In genomic region chr4:139872595-139872994, GRCm38 (mm10) we compare ENCODE assay signal across 9 mouse cellular contexts. TPM values are rescaled to one million over a fixed set of nuclear protein-coding genes. Genes with fewer than 3 reads are reported as not detected.
DNase-seq lines count a peak whose midpoint lies in the region; ATAC-seq lines count a peak whose summit lies in the region.
"Had no signal": no experiment of that assay in that cellular context is flagged by ENCODE, and none has a peak within 500 bp of the region (broad histone marks: within the 10 kb centered on the region; RNA-seq: fewer than 3 reads in every experiment).

No protein-coding gene starts in this region.

- H3K27me3 ChIP-seq in hindbrain, embryonic 12.5 days = peaks cover 10% of the 10 kb centered on the region
- H3K27me3 ChIP-seq in liver, embryonic 11.5 days (replicated peaks; ENCODE audit: control insufficient read depth, insufficient read depth, low read length) = no peaks in the 10 kb centered on the region

- no peak overlapping the region for H3K9ac ChIP-seq in hindbrain, embryonic 12.5 days
- no peak overlapping the region for H3K9ac ChIP-seq in liver, embryonic 11.5 days (ENCODE audit: low read depth, low read length)
- H3K9ac ChIP-seq: heart, embryonic 13.5 days had no signal

- WGBS in hindbrain, embryonic 12.5 days = 6% methylated on average over 3 of the region's 3 CpGs
- WGBS in liver, embryonic 11.5 days = 0% methylated on average over 3 of the region's 3 CpGs

- H3K4me1 ChIP-seq in hindbrain, embryonic 12.5 days = no peaks in the 10 kb centered on the region
- H3K4me1 ChIP-seq in liver, embryonic 11.5 days (replicated peaks; ENCODE audit: control insufficient read depth, insufficient read depth, low read length) = no peaks in the 10 kb centered on the region
- H3K4me1 ChIP-seq: heart, embryonic 13.5 days had no signal

- H3K4me3 ChIP-seq in hindbrain, embryonic 12.5 days = no peak overlapping the region
- no peak overlapping the region for H3K4me3 ChIP-seq in liver, embryonic 11.5 days (ENCODE audit: low read depth, low read length)
- H3K4me3 ChIP-seq: heart, embryonic 13.5 days had no signal

- peak; percentile 59 to 60 for DNase-seq in left cerebral cortex, adult 18-20 months (ENCODE audit: low spot score in 2 of 2)
- DNase-seq in left cerebral cortex, adult 11 months (ENCODE audit: low spot score) = no peak
- DNase-seq in adipocyte (ENCODE audit: low spot score) = peak; percentile 32
- DNase-seq in embryo, embryonic 11 days = peak; percentile 83
- peak; percentile 56 for DNase-seq in liver, embryonic 11.5 days (ENCODE audit: low spot score)
- DNase-seq in retina, postnatal 1 day = peak; percentile 85

- no peaks in the 10 kb centered on the region for H3K36me3 ChIP-seq in hindbrain, embryonic 12.5 days
- no peaks in the 10 kb centered on the region for H3K36me3 ChIP-seq in liver, embryonic 11.5 days (ENCODE audit: control insufficient read depth, insufficient read depth, low read length)
- H3K36me3 ChIP-seq: heart, embryonic 13.5 days had no signal

- ATAC-seq in hindbrain, embryonic 12.5 days (ENCODE audit: low FRiP score) = peak; percentile 66
- ATAC-seq in liver, embryonic 11.5 days (replicated peaks; ENCODE audit: low FRiP score) = no peak
- ATAC-seq in megakaryocyte, adult 5-6 weeks (ENCODE audit: poor library complexity, severe bottlenecking) = no peak

- no peak overlapping the region for H3K4me2 ChIP-seq in hindbrain, embryonic 12.5 days (replicated peaks)
- H3K4me2 ChIP-seq in liver, embryonic 11.5 days = no peak overlapping the region
- H3K4me2 ChIP-seq: heart, embryonic 13.5 days had no signal

- no peak overlapping the region for H3K27ac ChIP-seq in hindbrain, embryonic 12.5 days
- H3K27ac ChIP-seq in liver, embryonic 11.5 days (ENCODE audit: low read depth, low read length) = no peak overlapping the region
- H3K27ac ChIP-seq: heart, embryonic 13.5 days had no signal

- 0 out of 2 replicates have a peak, but pooled peaks cover 3% of the 10 kb centered on the region for H3K9me3 ChIP-seq in hindbrain, embryonic 12.5 days (replicated peaks)
- no peaks in the 10 kb centered on the region for H3K9me3 ChIP-seq in liver, embryonic 11.5 days (ENCODE audit: control insufficient read depth, low read length)
- H3K9me3 ChIP-seq: heart, embryonic 13.5 days had no signal

RNA-seq across cellular contexts. Expression of gene Pax7, which starts 39.3 kb away (rescaled TPM):
- not detected for total RNA-seq in left cerebral cortex, adult 18-20 months (2021)
- polyA plus RNA-seq in hindbrain, embryonic 12.5 days (2016; fragmentation: Nextera tagmentation; extraction: Ambion mirVana) = 1.1 and 1.6 TPM in 2 replicates
- 0.12 and 0.19 TPM in 2 replicates for polyA plus RNA-seq in liver, embryonic 11.5 days (2014; fragmentation: Nextera tagmentation; extraction: Ambion mirVana)
- total RNA-seq in megakaryocyte, adult 5-6 weeks (2015) = not detected in 2 replicates
- total RNA-seq in megakaryocyte, adult 5-6 weeks (2017) = not detected in 2 replicates
- polyA plus RNA-seq: heart, embryonic 13.5 days had no signal
